Comparison of ENCODE assay signal across 9 mouse cellular contexts in genomic region chr4:48542351-48542750, GRCm38 (mm10). TPM values are rescaled to one million over a fixed set of nuclear protein-coding genes. Genes with fewer than 3 reads are reported as not detected.
A peak's percentile ranks its signal among the peaks of the same experiment; 100 is the strongest.
DNase-seq lines count a peak whose midpoint lies in the region; ATAC-seq lines count a peak whose summit lies in the region.
"Had no signal": no experiment of that assay in that cellular context is flagged by ENCODE, and none has a peak within 500 bp of the region (broad histone marks: within the 10 kb centered on the region; RNA-seq: fewer than 3 reads in every experiment).

No protein-coding gene starts in this region.

- H3K36me3 ChIP-seq in neural tube, embryonic 11.5 days (ENCODE audit: control insufficient read depth, insufficient read depth, low read length): no peaks in the 10 kb centered on the region
- peaks cover 7% of the 10 kb centered on the region; the same call in 1 of the 2 replicates for H3K36me3 ChIP-seq in limb, embryonic 10.5 days
- H3K36me3 ChIP-seq: liver, embryonic 15.5 days had no signal

- WGBS in neural tube, embryonic 11.5 days: 44% methylated on average over 5 of the region's 5 CpGs
- 34% methylated on average over 5 of the region's 5 CpGs for WGBS in limb, embryonic 10.5 days

- no peak overlapping the region for H3K9ac ChIP-seq in neural tube, embryonic 11.5 days (ENCODE audit: low read length)
- H3K9ac ChIP-seq: liver, embryonic 15.5 days had no signal

- no peak for ATAC-seq in neural tube, embryonic 11.5 days (ENCODE audit: insufficient read depth, low FRiP score, low TSS enrichment)
- no peak for ATAC-seq in erythroid progenitor cell, adult 5-6 weeks (replicated peaks; ENCODE audit: low FRiP score, poor library complexity, severe bottlenecking)

- H3K4me2 ChIP-seq in neural tube, embryonic 11.5 days (ENCODE audit: low read depth): peak overlapping the region; percentile 79

- no peak overlapping the region for H3K27ac ChIP-seq in neural tube, embryonic 11.5 days (ENCODE audit: low read depth, low read length)
- H3K27ac ChIP-seq in limb, embryonic 10.5 days: no peak overlapping the region
- H3K27ac ChIP-seq: liver, embryonic 15.5 days had no signal

- DNase-seq in adrenal gland, adult 2 months: peak; percentile 35
- no peak for DNase-seq in adrenal gland, postnatal 25 days
- no peak for DNase-seq in neural tube, embryonic 11.5 days (ENCODE audit: low spot score)
- no peak for DNase-seq in neural tube, embryonic 10.5 days (ENCODE audit: extremely low spot score, low spot score)
- no peak for DNase-seq in limb, embryonic 10.5 days (ENCODE audit: low spot score)
- DNase-seq in right cerebral cortex, postnatal 25 days: no peak
- no peak for DNase-seq in spleen, postnatal 36 days (ENCODE audit: low spot score in 2 of 2)

- peaks cover 53% of the 10 kb centered on the region for H3K4me1 ChIP-seq in neural tube, embryonic 11.5 days (ENCODE audit: control insufficient read depth, insufficient read depth, low read length)
- peaks cover 57% of the 10 kb centered on the region for H3K4me1 ChIP-seq in limb, embryonic 10.5 days

- peak overlapping the region; percentile 88; the same call in 1 of the 2 replicates for H3K4me3 ChIP-seq in neural tube, embryonic 11.5 days (ENCODE audit: low read depth, low read length)
- 0 out of 2 replicates have a peak overlapping the region, but pooled peaks have one; percentile 87 for H3K4me3 ChIP-seq in limb, embryonic 10.5 days
- H3K4me3 ChIP-seq: liver, embryonic 15.5 days had no signal

- no peaks in the 10 kb centered on the region for H3K9me3 ChIP-seq in neural tube, embryonic 11.5 days (ENCODE audit: control insufficient read depth, low read length)
- no peaks in the 10 kb centered on the region for H3K9me3 ChIP-seq in limb, embryonic 10.5 days (replicated peaks)
- H3K9me3 ChIP-seq: liver, embryonic 15.5 days had no signal

- H3K27me3 ChIP-seq in neural tube, embryonic 11.5 days (ENCODE audit: control insufficient read depth, insufficient read depth, low read length): no peaks in the 10 kb centered on the region
- H3K27me3 ChIP-seq in limb, embryonic 10.5 days (ENCODE audit: low read depth, poor library complexity, severe bottlenecking): peaks cover 50% of the 10 kb centered on the region; the same call in 1 of the 2 replicates

RNA-seq across cellular contexts. Expression of gene Msantd3, which starts 2.6 kb away (rescaled TPM):
- 10 to 100 TPM; 14.4 to 22.8 TPM for total RNA-seq in adrenal gland, adult 2 months (2021)
- polyA plus RNA-seq in adrenal gland, adult 2 months (2012; rRNA removed): 1.8 and 2.5 TPM in 2 replicates
- 15.7 and 15.8 TPM in 2 replicates for total RNA-seq in adrenal gland, postnatal 25 days (2021)
- polyA plus RNA-seq in neural tube, embryonic 11.5 days (2014; fragmentation: Nextera tagmentation; extraction: Ambion mirVana): 63.2 and 68.3 TPM in 2 replicates
- polyA plus RNA-seq in limb, embryonic 10.5 days (2016; fragmentation: Nextera tagmentation; extraction: Ambion mirVana): 40.8 and 44.8 TPM in 2 replicates
- 8.6 and 17.2 TPM in 2 replicates for total RNA-seq in erythroid progenitor cell, adult 5-6 weeks (2015; ENCODE audit: low replicate concordance)
- 4.2 and 6.3 TPM in 2 replicates for total RNA-seq in erythroid progenitor cell, adult 5-6 weeks (2017; ENCODE audit: low replicate concordance)

RNA-seq across cellular contexts. Expression of gene Tmeff1, which starts 42.6 kb away (rescaled TPM):
- total RNA-seq in adrenal gland, adult 2 months (2021): 10 to 100 TPM in 1 of 2 experiments, 1 to 10 TPM in 1; 9.8 to 16.2 TPM
- 2.4 and 10.8 TPM in 2 replicates for polyA plus RNA-seq in adrenal gland, adult 2 months (2012; rRNA removed)
- 11.1 and 16.5 TPM in 2 replicates for total RNA-seq in adrenal gland, postnatal 25 days (2021)
- polyA plus RNA-seq in neural tube, embryonic 11.5 days (2014; fragmentation: Nextera tagmentation; extraction: Ambion mirVana): 252 and 261 TPM in 2 replicates
- 96.5 and 109 TPM in 2 replicates for polyA plus RNA-seq in limb, embryonic 10.5 days (2016; fragmentation: Nextera tagmentation; extraction: Ambion mirVana)
- not detected in 2 replicates for total RNA-seq in erythroid progenitor cell, adult 5-6 weeks (2015; ENCODE audit: low replicate concordance)
- not detected in 2 replicates for total RNA-seq in erythroid progenitor cell, adult 5-6 weeks (2017; ENCODE audit: low replicate concordance)

Comparison
In these comparisons a context has a peak if more than half of its experiments do, and no peak if none do; other contexts are left out.
1. RNA of gene Tmeff1, which starts 42.6 kb away (total RNA-seq): 9.8 to 16.2 TPM in adrenal gland, adult 2 months and 11.1 to 16.5 TPM in adrenal gland, postnatal 25 days; not detected in erythroid progenitor cell, adult 5-6 weeks; every median in the first group is over 10 times any median in the second.